Mouse (Mus musculus) retina, postnatal 7 days (tissue): ENCODE results near the gene Gm45711.
"Not testable (repeated sequence)": the region's sequence is repeated elsewhere in the genome, so short reads cannot be mapped to it uniquely, and the experiment has no call there.

Experiments used
- DNase-seq: peaks from one replicate; pipeline ENCODE4 v3.0.0-alpha.2; 2012; ENCODE audit warnings: low read depth, low spot score

Gm45711 gene

GRCm38 (mm10) chr8:104309441-104310155 lies at the start of gene Gm45711, which contains the start of gene Cmtm1:
Gm45711 (minus strand) TSS chr8:104310081.
Cmtm1 (minus strand) TSS chr8:104310145.
- not testable (repeated sequence) for DNase-seq

GRCm38 (mm10) chr8:104358637-104359036 lies 48.8 kb upstream of the Gm45711 start:
- no peak for DNase-seq

- DNase-seq: no peak
Observed at GRCm38 (mm10) chr8:104354504-104354903, 44.6 kb upstream of the Gm45711 start.

GRCm38 (mm10) chr8:104353186-104353585 lies 43.3 kb upstream of the Gm45711 start:
- no peak for DNase-seq

GRCm38 (mm10) chr8:104350047-104350446 lies 40.2 kb upstream of the Gm45711 start:
- DNase-seq: no peak

- no peak for DNase-seq
Observed at GRCm38 (mm10) chr8:104348971-104349370, 39.1 kb upstream of the Gm45711 start.

- no peak for DNase-seq
Observed at GRCm38 (mm10) chr8:104346706-104347105, 36.8 kb upstream of the Gm45711 start.

- DNase-seq: no peak
Observed at GRCm38 (mm10) chr8:104344622-104345021, 34.7 kb upstream of the Gm45711 start.

- peak; percentile 80 for DNase-seq
Observed at GRCm38 (mm10) chr8:104343957-104344356, 34.1 kb upstream of the Gm45711 start.

GRCm38 (mm10) chr8:104342426-104342825 lies 32.5 kb upstream of the Gm45711 start:
- no peak for DNase-seq

GRCm38 (mm10) chr8:104341678-104342077 lies 31.8 kb upstream of the Gm45711 start:
- no peak for DNase-seq

GRCm38 (mm10) chr8:104341106-104341561 lies 31.3 kb upstream of the Gm45711 start:
- DNase-seq: no peak

GRCm38 (mm10) chr8:104340233-104341105 lies 30.6 kb upstream of the Gm45711 start:
- DNase-seq: no peak

GRCm38 (mm10) chr8:104339983-104340232 lies 30.0 kb upstream of the Gm45711 start:
- DNase-seq: no peak

GRCm38 (mm10) chr8:104339229-104339982 lies 29.5 kb upstream of the Gm45711 start, which contains the start of gene Cmtm3:
Cmtm3 (plus strand) TSS chr8:104339410.
- DNase-seq: no peak

- DNase-seq: no peak
Observed at GRCm38 (mm10) chr8:104337890-104338289, 28.0 kb upstream of the Gm45711 start.

- DNase-seq: no peak
Observed at GRCm38 (mm10) chr8:104336806-104337205, 26.9 kb upstream of the Gm45711 start.

- DNase-seq: no peak
Observed at GRCm38 (mm10) chr8:104334196-104334595, 24.3 kb upstream of the Gm45711 start.

- DNase-seq: no peak
Observed at GRCm38 (mm10) chr8:104333786-104334185, 23.9 kb upstream of the Gm45711 start.

GRCm38 (mm10) chr8:104332665-104333631 lies 23.1 kb upstream of the Gm45711 start:
- DNase-seq: no peak

- DNase-seq: not testable (repeated sequence)
Observed at GRCm38 (mm10) chr8:104321930-104322329, 12.0 kb upstream of the Gm45711 start, which contains the start of gene Cmtm2b. Cmtm2b (plus strand) TSS chr8:104322230.
